Mouse (Mus musculus) forebrain, embryonic 13.5 days (tissue): Measurements from ENCODE around the gene Capn9. TPM values are rescaled to one million over a fixed set of nuclear protein-coding genes. Genes with fewer than 3 reads are reported as not detected.

ENCODE experiments used
- ATAC-seq: fragments of 200-750 bp; cut with Nextera tagmentation; 2 replicates; pipeline ENCODE4 v1.8.0; 2017
- H3K27ac ChIP-seq: fragments of 300-500 bp; sonication (generic); 2 replicates; pipeline ENCODE4 v1.5.1; 2015; ENCODE audit warnings: inconsistent platforms, mild to moderate bottlenecking, moderate library complexity
- H3K27me3 ChIP-seq: fragments of 300-500 bp; sonication (generic); 2 replicates; pipeline ENCODE4 v1.6.1; 2015; ENCODE audit warnings: mild to moderate bottlenecking, inconsistent platforms
- H3K36me3 ChIP-seq: fragments of 300-500 bp; sonication (generic); 2 replicates; pipeline ENCODE4 v1.6.1; 2015; ENCODE audit warnings: mild to moderate bottlenecking, inconsistent platforms; ENCODE audit not compliant: poor library complexity, severe bottlenecking
- H3K4me1 ChIP-seq: fragments of 300-500 bp; sonication (generic); 2 replicates; pipeline ENCODE4 v1.6.1; 2015; ENCODE audit warnings: inconsistent platforms
- H3K4me2 ChIP-seq: fragments of 300-500 bp; sonication (generic); 2 replicates; pipeline ENCODE4 v1.6.1; 2015; ENCODE audit warnings: inconsistent platforms, mild to moderate bottlenecking, moderate library complexity
- H3K4me3 ChIP-seq: fragments of 300-500 bp; sonication (generic); 2 replicates; pipeline ENCODE4 v1.5.1; 2015; ENCODE audit warnings: mild to moderate bottlenecking, inconsistent platforms
- H3K9ac ChIP-seq: fragments of 300-500 bp; sonication (generic); 2 replicates; pipeline ENCODE4 v1.6.1; 2015; ENCODE audit warnings: mild to moderate bottlenecking, inconsistent platforms
- H3K9me3 ChIP-seq: fragments of 300-500 bp; sonication (generic); replicated peaks from 2 replicates; pipeline ENCODE4 v1.6.1; 2016; ENCODE audit warnings: inconsistent platforms
- WGBS: fragments of 180-500 bp; shearing (Covaris S2); methylation state at CpG from one replicate; pipeline ENCODE4 v1.1.7; 2015; 5-methylcytosine and 5-hydroxymethylcytosine counted together
- polyA plus RNA-seq: library from polyadenylated mRNA; unstranded; fragments of >200 nt; fragmentation: Nextera tagmentation; extraction: Ambion mirVana; gene quantifications from 2 replicates; pipeline ENCODE4 v1.2.1, GENCODE M21; 2015

Gene Capn9
- polyA plus RNA-seq, 1 experiment from 2014 or later, result 0.06 TPM

- Histone ChIP-seq H3K27ac (peak overlapping the region; percentile 83), H3K9ac (no peak overlapping the region), H3K27me3 (peaks cover 6% of the 10 kb centered on the region), H3K4me2 (no peak overlapping the region), H3K4me1 (peaks cover 27% of the 10 kb centered on the region), H3K36me3 (no peaks in the 10 kb centered on the region), H3K4me3 (no peak overlapping the region), H3K9me3 (no peaks in the 10 kb centered on the region)
- peak; percentile 72 for ATAC-seq
- WGBS, result 33% methylated on average over 5 of the region's 5 CpGs
These were observed 45.3 kb downstream of the Capn9 start for GRCm38 (mm10) chr8:124621255-124621654.

GRCm38 (mm10) chr8:124626251-124626650, 50.3 kb downstream of the Capn9 start:
- ATAC-seq, result no peak
- no peaks in the 10 kb centered on the region for H3K36me3 ChIP-seq

GRCm38 (mm10) chr8:124630489-124630888, 54.6 kb downstream of the Capn9 start:
- H3K4me2 ChIP-seq, result no peak overlapping the region
- no peak overlapping the region for H3K4me3 ChIP-seq
- H3K36me3 ChIP-seq, result peaks cover 7% of the 10 kb centered on the region; the same call in 1 of the 2 replicates
- H3K27me3 ChIP-seq, result no peaks in the 10 kb centered on the region
- WGBS, result 85% methylated on average over 6 of the region's 6 CpGs
- H3K9ac ChIP-seq, result no peak overlapping the region; the same call in 1 of the 2 replicates
- peaks cover 8% of the 10 kb centered on the region for H3K4me1 ChIP-seq
- no peaks in the 10 kb centered on the region for H3K9me3 ChIP-seq
- no peak for ATAC-seq
- no peak overlapping the region for H3K27ac ChIP-seq

More at GRCm38 (mm10) chr8:124626251-124626650, 50.3 kb downstream of the Capn9 start:
- H3K4me1 ChIP-seq, result peaks cover 12% of the 10 kb centered on the region
- H3K9me3 ChIP-seq, result no peaks in the 10 kb centered on the region
- 87% methylated on average over 9 of the region's 9 CpGs for WGBS
- H3K4me3 ChIP-seq, result no peak overlapping the region
- H3K9ac ChIP-seq, result no peak overlapping the region
- H3K27ac ChIP-seq, result no peak overlapping the region
- no peaks in the 10 kb centered on the region for H3K27me3 ChIP-seq
- no peak overlapping the region for H3K4me2 ChIP-seq

- no peaks in the 10 kb centered on the region for H3K9me3 ChIP-seq
- H3K27ac ChIP-seq, result no peak overlapping the region
- no peak for ATAC-seq
- 93% methylated on average over 4 of the region's 4 CpGs for WGBS
- peaks cover 10% of the 10 kb centered on the region for H3K36me3 ChIP-seq
- no peak overlapping the region for H3K4me2 ChIP-seq
- H3K4me1 ChIP-seq, result peaks cover 8% of the 10 kb centered on the region
- H3K27me3 ChIP-seq, result no peaks in the 10 kb centered on the region
- H3K4me3 ChIP-seq, result no peak overlapping the region
- no peak overlapping the region for H3K9ac ChIP-seq
These were observed 55.0 kb downstream of the Capn9 start for GRCm38 (mm10) chr8:124630891-124631290.

- Histone ChIP-seq H3K36me3 (peaks cover 21% of the 10 kb centered on the region), H3K9ac (no peak overlapping the region), H3K4me2 (no peak overlapping the region), H3K27me3 (no peaks in the 10 kb centered on the region), H3K4me1 (peaks cover 8% of the 10 kb centered on the region), H3K9me3 (no peaks in the 10 kb centered on the region), H3K4me3 (no peak overlapping the region), H3K27ac (no peak overlapping the region)
- ATAC-seq, result no peak
- 66% methylated on average over 7 of the region's 7 CpGs for WGBS
These were observed 56.1 kb downstream of the Capn9 start for GRCm38 (mm10) chr8:124631966-124632365.

GRCm38 (mm10) chr8:124633001-124633703, 57.2 kb downstream of the Capn9 start:
- 88% methylated on average over 14 of the region's 14 CpGs for WGBS
- Histone ChIP-seq H3K9ac (no peak overlapping the region), H3K36me3 (peaks cover 33% of the 10 kb centered on the region), H3K4me2 (no peak overlapping the region), H3K4me1 (peaks cover 8% of the 10 kb centered on the region), H3K9me3 (no peaks in the 10 kb centered on the region), H3K27me3 (no peaks in the 10 kb centered on the region), H3K27ac (no peak overlapping the region), H3K4me3 (no peak overlapping the region)
- ATAC-seq, result no peak

- Histone ChIP-seq H3K4me3 (no peak overlapping the region), H3K27ac (peak overlapping the region; percentile 51)
These were observed 58.7 kb downstream of the Capn9 start for GRCm38 (mm10) chr8:124634411-124635246.

GRCm38 (mm10) chr8:124635247-124635502, 59.3 kb downstream of the Capn9 start:
- no peak for ATAC-seq
- Histone ChIP-seq H3K27ac (0 out of 2 replicates have a peak overlapping the region, but pooled peaks have one; percentile 51), H3K27me3 (no peaks in the 10 kb centered on the region), H3K4me1 (peaks cover 8% of the 10 kb centered on the region), H3K9ac (no peak overlapping the region), H3K36me3 (peaks cover 51% of the 10 kb centered on the region), H3K4me2 (no peak overlapping the region), H3K4me3 (no peak overlapping the region), H3K9me3 (no peaks in the 10 kb centered on the region)
- 84% methylated on average over 8 of the region's 8 CpGs for WGBS

More at GRCm38 (mm10) chr8:124634411-124635246, 58.7 kb downstream of the Capn9 start:
- H3K4me2 ChIP-seq, result no peak overlapping the region
- peaks cover 48% of the 10 kb centered on the region for H3K36me3 ChIP-seq
- ATAC-seq, result 0 out of 2 replicates have a peak, but pooled peaks have one; percentile 16
- no peaks in the 10 kb centered on the region for H3K27me3 ChIP-seq
- H3K9me3 ChIP-seq, result no peaks in the 10 kb centered on the region
- H3K4me1 ChIP-seq, result peaks cover 8% of the 10 kb centered on the region
- H3K9ac ChIP-seq, result no peak overlapping the region
- 68% methylated on average over 13 of the region's 13 CpGs for WGBS

- H3K4me2 ChIP-seq, result no peak overlapping the region
- 94% methylated on average over 8 of the region's 8 CpGs for WGBS
- no peak overlapping the region for H3K4me3 ChIP-seq
- no peak overlapping the region for H3K27ac ChIP-seq
- H3K36me3 ChIP-seq, result peaks cover 41% of the 10 kb centered on the region
- H3K27me3 ChIP-seq, result no peaks in the 10 kb centered on the region
- peaks cover 18% of the 10 kb centered on the region for H3K4me1 ChIP-seq
- no peak overlapping the region for H3K9ac ChIP-seq
- H3K9me3 ChIP-seq, result no peaks in the 10 kb centered on the region
- no peak for ATAC-seq
These were observed 65.7 kb downstream of the Capn9 start for GRCm38 (mm10) chr8:124641599-124641998.

- Histone ChIP-seq H3K9ac (0 out of 2 replicates have a peak overlapping the region, but pooled peaks have one; percentile 17), H3K27ac (peak overlapping the region; percentile 75), H3K4me2 (peak overlapping the region; percentile 16; the same call in 1 of the 2 replicates), H3K27me3 (no peaks in the 10 kb centered on the region), H3K4me3 (no peak overlapping the region), H3K36me3 (peaks cover 20% of the 10 kb centered on the region), H3K4me1 (peaks cover 23% of the 10 kb centered on the region), H3K9me3 (no peaks in the 10 kb centered on the region)
- 51% methylated on average over 18 of the region's 18 CpGs for whole genome bisulfite sequencing
- peak; percentile 81 for ATAC-seq
These were observed 67.8 kb downstream of the Capn9 start for GRCm38 (mm10) chr8:124643540-124644339.

- Histone ChIP-seq H3K9ac (no peak overlapping the region), H3K27me3 (no peaks in the 10 kb centered on the region), H3K4me1 (peaks cover 33% of the 10 kb centered on the region), H3K4me2 (no peak overlapping the region), H3K9me3 (no peaks in the 10 kb centered on the region), H3K4me3 (no peak overlapping the region), H3K36me3 (peaks cover 31% of the 10 kb centered on the region), H3K27ac (0 out of 2 replicates have a peak overlapping the region, but pooled peaks have one; percentile 16)
- ATAC-seq, result no peak
These were observed 72.4 kb downstream of the Capn9 start for GRCm38 (mm10) chr8:124648311-124648710.

GRCm38 (mm10) chr8:124651776-124652175, 75.9 kb downstream of the Capn9 start:
- no peak overlapping the region; the same call in 1 of the 2 replicates for H3K9ac ChIP-seq
- WGBS, result 91% methylated on average over 20 of the region's 20 CpGs

More at GRCm38 (mm10) chr8:124651776-124652175, 75.9 kb downstream of the Capn9 start:
- ATAC-seq, result no peak
- H3K9me3 ChIP-seq, result no peaks in the 10 kb centered on the region
- H3K4me3 ChIP-seq, result no peak overlapping the region
- H3K36me3 ChIP-seq, result peaks cover 37% of the 10 kb centered on the region
- H3K27me3 ChIP-seq, result no peaks in the 10 kb centered on the region
- H3K27ac ChIP-seq, result no peak overlapping the region
- H3K4me1 ChIP-seq, result peaks cover 15% of the 10 kb centered on the region
- no peak overlapping the region for H3K4me2 ChIP-seq
